Mouse (Mus musculus): ENCODE measurements at regions not wholly inside any gene's neighbourhood (a gene's known extent, or its start where the extent isn't known, plus 50 kb on each side); places are given as distances from the start of the nearest gene placed in this dataset.

DNA sequence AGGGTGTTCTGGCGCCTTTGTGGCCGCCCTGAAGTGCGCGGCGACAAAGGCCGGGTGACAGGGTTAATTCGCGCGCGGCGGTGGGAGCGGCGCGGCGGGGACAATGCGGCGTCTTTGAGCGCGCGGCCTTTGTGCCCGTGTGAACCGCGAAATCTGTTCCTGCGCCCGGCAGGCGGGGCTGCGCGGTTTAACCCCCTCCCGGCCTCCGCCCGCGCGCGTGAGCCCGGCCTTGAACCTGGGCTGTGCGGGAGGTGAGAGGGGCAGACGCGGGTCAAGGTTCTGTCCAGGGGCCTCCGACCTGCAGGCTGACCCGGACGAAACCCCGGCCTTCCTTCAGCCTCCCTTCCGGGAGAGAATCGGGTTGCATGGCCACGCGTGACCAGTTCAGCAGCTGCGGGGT is 129.2 kb upstream of the Lhx5 start:
- in situ Hi-C loops (cut with MboI; ENCODE audit: low pct_unique_long_range_greater_than_20kb in 1 of 2, low sequenced_read_pairs in 2 of 2, unreplicated experiment in 1 of 2): no loop called here

DNA sequence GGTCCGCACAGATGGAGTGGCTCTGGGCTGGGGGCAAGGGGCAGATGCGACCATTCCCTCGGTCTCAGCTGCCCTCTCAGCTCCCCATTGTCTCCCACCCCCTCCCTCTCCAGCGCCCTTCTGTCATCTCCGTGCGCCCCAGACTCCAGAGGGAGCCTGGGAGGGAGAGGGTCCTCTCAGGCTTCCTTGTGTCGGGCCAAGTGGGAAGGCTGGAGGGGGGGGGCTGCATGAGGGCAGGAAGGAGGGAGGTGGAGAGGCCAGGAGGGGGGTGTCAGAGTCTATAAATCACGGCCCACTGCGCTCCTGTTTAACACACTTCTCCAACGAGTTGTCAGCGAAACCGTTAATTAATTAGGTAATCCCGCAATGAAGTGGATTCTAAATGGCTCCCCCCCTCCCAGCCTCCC is 127.2 kb upstream of the Lhx5 start:
- in situ Hi-C loops (cut with MboI; ENCODE audit: low pct_unique_long_range_greater_than_20kb in 1 of 2, low sequenced_read_pairs in 2 of 2, unreplicated experiment in 1 of 2): no loop called here

DNA sequence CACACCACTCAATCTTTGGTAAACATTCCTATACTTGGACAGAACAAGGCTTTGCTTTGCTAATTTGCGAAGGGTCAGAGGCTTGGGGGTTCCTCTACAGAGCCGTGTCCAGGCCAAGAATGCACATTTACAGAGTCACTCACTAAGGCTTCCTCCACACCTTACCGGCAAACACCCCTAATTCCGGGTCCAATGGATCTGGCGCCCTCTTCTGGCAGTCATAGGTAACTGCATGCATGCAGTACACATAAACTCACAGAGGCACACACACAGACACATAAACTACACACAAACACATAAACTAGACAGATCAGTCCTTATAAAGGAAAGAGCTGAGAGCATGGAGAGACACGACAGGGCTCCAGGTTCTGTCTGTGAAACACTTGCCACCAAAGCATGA is 119.2 kb upstream of the Lhx5 start:
- in situ Hi-C loops (cut with MboI; ENCODE audit: low pct_unique_long_range_greater_than_20kb in 1 of 2, low sequenced_read_pairs in 2 of 2, unreplicated experiment in 1 of 2): no loop called here

DNA sequence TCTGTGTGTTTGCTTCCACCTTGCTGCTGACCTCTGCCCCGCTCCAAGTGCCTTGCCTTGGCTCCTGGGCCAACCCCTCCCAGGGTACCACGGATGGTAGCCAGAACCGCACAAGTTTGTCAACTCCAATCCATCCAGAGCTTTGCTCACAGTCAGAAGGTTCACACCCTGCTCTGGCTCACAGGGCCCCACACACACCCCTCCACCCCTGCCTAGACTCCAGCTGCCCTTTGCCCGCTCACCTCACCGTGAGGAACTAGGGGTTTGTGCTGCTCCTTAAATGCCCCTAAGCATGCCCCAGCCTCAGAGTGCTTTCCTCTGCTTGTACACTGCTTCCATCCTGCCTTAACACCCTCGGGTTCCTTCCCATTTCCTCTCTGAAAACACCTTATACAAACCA is 117.5 kb upstream of the Lhx5 start:
- in situ Hi-C loops (cut with MboI; ENCODE audit: low pct_unique_long_range_greater_than_20kb in 1 of 2, low sequenced_read_pairs in 2 of 2, unreplicated experiment in 1 of 2): no loop called here

DNA sequence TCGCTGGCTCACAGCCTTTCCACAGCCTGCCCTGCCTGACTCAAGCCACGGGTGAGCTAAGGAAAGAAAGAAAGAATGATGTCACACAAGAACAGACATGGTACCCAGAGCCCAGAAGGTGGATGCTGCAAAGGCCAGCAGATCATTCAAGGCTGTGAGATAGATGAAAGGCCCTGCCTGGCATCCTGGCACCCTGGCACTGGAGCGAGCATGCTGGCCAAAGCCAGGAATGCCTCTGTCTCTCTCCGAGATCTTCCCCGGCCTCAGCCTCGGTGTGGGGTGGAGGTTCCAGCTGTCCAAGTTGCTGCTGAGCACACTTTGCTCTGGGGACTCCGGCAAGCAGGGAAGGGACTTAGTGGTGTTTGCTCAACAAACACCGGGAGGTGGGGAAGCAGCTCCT is 116.4 kb upstream of the Lhx5 start:
- in situ Hi-C loops (cut with MboI; ENCODE audit: low pct_unique_long_range_greater_than_20kb in 1 of 2, low sequenced_read_pairs in 2 of 2, unreplicated experiment in 1 of 2): no loop called here

DNA sequence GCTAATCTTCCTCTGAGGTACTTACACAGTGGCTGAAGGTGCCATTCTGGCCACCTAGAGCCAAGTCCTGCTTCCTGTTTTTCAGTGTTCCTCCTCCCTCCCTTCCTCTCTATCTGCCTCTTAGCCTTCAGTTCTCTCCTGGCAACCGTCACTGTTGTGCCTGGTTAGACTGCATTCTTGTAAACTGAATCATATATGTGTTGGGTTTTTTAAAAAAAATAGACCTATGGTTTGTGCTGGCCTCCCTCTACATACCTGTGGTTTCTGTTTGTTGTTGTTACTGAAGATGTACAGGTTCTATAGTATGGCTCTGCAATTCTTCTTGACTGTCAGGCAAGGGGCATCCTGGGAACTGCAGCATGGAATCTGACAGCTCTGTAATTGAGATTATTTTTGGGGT is 112.5 kb upstream of the Lhx5 start:
- in situ Hi-C loops (cut with MboI; ENCODE audit: low pct_unique_long_range_greater_than_20kb in 1 of 2, low sequenced_read_pairs in 2 of 2, unreplicated experiment in 1 of 2): no loop called here

DNA sequence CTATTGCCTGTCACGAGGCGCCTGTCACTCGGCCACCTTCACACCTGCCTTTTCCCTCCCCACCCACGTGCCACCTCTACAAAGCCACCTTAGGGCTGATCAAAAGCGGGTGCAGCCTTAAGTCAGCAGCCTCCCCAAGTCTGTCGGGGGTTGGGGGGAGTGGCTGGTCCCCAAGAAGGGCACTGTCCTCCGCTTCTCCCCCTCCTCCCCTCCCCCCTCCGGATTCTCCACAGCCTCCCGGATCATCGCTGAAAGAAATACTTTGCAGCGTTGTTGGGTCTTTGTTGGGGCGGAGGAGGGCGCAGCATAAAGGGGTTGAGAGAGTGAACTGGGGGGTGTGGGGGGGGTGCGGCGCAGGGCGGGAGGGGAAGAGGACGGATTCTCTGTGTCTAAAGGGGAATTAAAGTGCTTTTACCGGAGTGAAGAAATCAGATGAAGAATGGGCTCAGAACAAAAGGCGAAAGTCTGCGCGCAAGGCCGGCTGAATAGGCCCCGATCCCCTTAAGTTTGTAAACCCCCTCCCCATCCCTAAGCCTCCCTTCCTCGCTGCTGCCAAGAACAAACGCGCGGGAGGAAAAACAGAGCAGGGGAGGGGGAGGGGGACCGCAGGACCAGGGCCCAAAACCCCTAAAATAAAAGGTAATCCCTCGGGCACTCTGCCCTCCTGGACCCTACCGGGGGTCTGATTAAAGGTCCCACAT is 109.3 kb upstream of the Lhx5 start:
- in situ Hi-C loops (cut with MboI; ENCODE audit: low pct_unique_long_range_greater_than_20kb in 1 of 2, low sequenced_read_pairs in 2 of 2, unreplicated experiment in 1 of 2): no loop called here

DNA sequence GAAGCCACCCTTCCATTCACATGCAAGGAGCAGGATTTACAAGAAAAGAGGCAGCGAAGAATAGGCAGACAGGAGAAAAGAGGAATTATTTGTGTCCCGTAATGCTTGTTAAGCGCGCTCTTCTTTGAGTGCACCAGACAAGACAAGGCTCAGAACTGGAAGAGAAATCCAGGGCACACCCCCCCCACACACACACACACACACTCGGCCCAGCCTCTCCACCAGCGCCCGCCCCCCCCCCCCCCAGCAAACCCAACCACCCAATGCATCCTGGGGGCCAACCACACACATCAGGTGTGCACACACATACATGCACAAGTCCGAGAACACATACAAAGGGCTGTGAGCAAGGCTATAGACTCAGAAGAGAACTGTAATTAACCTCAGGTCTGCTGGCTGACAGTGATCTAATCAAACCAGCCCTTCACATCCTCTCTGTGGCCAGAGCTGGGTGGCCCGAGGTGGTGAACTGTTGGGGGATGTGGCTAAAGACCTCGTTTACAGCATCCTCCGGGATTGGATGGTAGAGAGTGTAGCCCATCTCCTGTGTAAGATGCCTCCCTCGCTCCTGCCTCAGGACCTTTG is 108.7 kb upstream of the Lhx5 start:
- in situ Hi-C loops (cut with MboI; ENCODE audit: low pct_unique_long_range_greater_than_20kb in 1 of 2, low sequenced_read_pairs in 2 of 2, unreplicated experiment in 1 of 2): no loop called here

DNA sequence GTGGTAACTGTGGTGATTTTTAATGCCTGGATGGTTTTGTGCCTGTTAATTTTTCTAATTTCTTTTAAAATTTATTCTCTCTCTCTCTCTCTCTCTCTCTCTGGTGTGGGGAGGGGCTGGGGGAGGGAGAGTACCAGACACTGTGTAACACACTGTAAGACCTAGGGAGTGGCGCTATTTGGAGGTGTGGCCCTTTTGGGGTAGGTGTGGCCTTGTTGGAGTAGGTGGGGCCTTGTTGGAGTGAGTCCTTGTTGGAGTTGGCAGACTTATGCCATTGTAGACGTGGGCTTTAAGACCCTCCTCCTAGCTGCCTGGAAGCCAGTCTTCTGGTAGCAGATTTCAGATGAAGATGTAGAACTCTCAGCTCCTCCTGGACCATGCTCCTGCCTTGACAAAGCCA is 107.4 kb upstream of the Lhx5 start:
- in situ Hi-C loops (cut with MboI; ENCODE audit: low pct_unique_long_range_greater_than_20kb in 1 of 2, low sequenced_read_pairs in 2 of 2, unreplicated experiment in 1 of 2): no loop called here

DNA sequence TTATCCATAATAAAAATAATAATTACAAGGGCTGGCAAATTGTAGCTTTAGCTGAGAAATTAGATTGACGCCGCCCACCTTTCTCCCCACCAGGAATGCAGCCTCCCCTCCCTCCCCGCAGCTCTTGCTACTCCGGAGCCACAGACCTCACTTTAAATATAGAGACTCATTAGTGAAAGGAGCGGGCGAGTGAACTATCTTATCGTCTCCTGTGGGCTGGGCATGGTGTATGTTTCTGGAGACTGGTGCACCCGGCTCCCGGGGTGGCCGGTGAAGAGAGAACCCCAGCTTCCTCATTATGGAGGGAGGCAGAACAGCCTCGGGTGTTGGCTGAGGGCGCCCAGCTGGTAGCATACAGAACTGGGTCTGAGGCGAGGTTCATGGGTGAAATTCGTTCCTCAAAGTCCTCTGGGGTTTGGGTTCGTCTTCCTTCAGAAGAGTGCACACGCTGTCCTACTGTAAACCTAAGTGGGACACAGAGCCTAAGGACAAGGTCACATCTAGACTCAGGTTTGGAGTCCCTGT is 106.1 kb upstream of the Lhx5 start:
- in situ Hi-C loops (cut with MboI; ENCODE audit: low pct_unique_long_range_greater_than_20kb in 1 of 2, low sequenced_read_pairs in 2 of 2, unreplicated experiment in 1 of 2): no loop called here

DNA sequence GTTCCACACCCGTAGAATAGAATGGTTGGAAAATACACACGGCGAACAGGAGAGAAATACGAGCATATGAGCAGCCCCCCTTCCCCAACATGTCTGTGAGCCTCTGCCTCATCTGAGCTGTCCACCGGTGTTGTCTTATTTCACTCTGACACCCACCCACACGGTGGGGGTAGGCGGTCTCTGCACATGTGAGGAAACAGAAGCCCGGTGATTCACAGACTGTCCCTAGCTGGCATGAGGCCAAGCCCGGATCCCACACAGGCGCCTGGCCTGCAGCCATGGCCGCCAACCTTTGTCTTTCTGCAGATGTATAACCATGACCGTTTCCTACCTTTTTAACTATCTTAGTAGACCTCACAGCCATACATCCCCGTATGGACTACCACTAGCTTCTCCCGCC is 99.5 kb upstream of the Lhx5 start:
- in situ Hi-C loops (cut with MboI; ENCODE audit: low pct_unique_long_range_greater_than_20kb in 1 of 2, low sequenced_read_pairs in 2 of 2, unreplicated experiment in 1 of 2): no loop called here

DNA sequence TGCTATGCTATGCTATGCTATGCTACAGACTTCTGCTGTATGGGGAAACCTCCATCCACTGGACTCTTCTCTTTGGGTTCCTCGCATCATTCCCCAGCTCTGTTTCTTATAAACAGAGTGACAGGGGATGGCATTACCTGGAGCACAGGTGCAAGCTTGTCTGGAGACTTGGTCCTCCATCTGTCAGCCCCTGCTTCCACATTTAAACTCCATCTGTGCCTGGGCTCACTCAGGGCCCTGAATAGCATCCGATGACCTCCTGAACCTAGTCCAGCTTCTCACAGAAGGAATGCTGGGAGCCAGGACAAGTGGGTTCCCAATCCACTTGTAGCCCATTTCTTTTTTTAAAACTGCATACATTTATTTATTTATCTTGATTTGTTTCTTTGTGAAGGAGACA is 92.3 kb upstream of the Lhx5 start:
- in situ Hi-C loops (cut with MboI; ENCODE audit: low pct_unique_long_range_greater_than_20kb in 1 of 2, low sequenced_read_pairs in 2 of 2, unreplicated experiment in 1 of 2): no loop called here

DNA sequence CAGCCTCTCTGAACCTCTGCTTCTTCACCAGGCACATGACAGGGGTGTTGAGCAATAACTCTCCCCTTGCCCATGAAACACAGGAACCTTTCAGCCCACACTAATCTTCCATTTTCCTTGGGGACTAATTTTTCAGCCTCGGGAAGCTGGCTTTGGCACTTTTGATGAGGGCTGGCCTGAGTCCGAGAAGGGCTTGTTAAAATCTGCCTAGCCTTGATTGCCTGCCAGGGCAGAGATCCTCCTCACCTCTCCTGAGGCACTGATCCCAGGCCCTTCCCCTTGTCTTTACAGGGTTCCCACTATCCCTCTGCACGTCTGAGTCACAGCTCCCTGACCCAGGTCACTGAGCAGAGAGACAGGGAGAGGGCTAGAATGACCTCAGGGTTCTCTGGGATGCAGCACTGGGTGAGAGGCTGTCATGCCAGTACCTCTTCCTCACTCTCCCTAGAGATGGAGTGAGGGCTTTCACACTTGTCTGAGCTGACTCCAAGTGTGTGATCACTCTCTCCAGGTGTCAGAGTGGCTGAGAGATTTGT is 90.7 kb upstream of the Lhx5 start:
- in situ Hi-C loops (cut with MboI; ENCODE audit: low pct_unique_long_range_greater_than_20kb in 1 of 2, low sequenced_read_pairs in 2 of 2, unreplicated experiment in 1 of 2): loop anchor here in 1 of 2 experiments (5.0 kb wide), 1 partner anchor 42 kb away; no protein-coding TSS in a partner anchor

DNA sequence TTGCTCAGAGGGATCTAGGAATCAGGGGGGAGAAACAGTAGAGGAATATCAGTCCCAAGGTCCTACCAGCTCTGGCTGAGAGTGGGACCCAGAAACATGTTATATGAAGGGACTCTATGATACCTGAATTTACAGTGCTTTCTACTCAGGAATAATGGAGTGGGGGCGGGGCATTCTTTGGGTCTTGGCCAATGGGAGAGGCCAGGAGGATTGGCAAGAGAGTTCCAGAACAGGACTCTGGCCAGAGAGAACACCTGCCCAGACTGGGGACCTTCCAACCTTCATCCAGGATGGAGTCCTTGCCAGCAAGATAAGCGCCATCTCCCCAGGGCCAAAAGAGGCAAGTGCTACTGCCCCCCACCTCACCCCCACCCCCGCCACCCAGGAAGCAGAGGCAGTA is 81.0 kb upstream of the Lhx5 start:
- in situ Hi-C loops (cut with MboI; ENCODE audit: low pct_unique_long_range_greater_than_20kb in 1 of 2, low sequenced_read_pairs in 2 of 2, unreplicated experiment in 1 of 2): no loop called here

DNA sequence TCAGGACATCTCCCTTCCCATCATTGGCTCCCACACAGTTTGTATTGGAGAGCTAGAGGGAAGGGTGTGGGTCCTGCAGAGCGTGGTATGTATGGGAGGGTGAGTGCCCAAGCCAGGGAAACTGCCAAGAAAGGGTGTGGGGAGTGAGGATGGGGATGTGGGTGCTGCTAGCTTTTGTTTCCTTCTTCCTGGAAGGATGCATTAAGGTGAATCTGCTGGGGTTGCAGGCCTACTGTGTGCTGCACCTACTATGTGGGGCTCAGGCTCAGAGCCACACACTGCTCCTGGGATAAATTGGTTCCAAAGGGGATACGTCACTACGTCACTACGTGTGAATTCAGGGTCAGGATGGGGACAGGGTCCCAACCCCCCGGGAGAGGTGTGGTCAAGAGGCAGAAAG is 79.7 kb upstream of the Lhx5 start:
- in situ Hi-C loops (cut with MboI; ENCODE audit: low pct_unique_long_range_greater_than_20kb in 1 of 2, low sequenced_read_pairs in 2 of 2, unreplicated experiment in 1 of 2): no loop called here

DNA sequence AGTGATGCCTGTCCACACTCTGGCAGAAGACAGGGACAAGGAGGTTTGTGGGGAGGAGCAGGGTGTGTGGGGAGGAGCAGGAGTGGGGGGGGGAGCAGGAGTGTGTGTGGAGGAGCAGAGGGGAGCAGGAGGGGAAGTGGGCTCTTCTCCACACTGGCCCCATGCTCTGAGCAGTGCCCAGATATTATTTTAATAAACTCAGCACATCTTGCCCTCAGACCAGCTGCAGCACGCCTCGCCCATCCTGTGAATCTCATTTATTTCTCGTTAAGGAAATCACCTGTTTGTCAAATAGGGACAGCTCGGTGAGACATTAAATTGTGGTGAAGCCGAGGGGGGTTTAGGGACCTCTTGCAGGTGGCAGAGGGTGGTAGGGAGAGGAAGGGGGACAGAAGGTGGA is 77.8 kb upstream of the Lhx5 start:
- in situ Hi-C loops (cut with MboI; ENCODE audit: low pct_unique_long_range_greater_than_20kb in 1 of 2, low sequenced_read_pairs in 2 of 2, unreplicated experiment in 1 of 2): no loop called here

DNA sequence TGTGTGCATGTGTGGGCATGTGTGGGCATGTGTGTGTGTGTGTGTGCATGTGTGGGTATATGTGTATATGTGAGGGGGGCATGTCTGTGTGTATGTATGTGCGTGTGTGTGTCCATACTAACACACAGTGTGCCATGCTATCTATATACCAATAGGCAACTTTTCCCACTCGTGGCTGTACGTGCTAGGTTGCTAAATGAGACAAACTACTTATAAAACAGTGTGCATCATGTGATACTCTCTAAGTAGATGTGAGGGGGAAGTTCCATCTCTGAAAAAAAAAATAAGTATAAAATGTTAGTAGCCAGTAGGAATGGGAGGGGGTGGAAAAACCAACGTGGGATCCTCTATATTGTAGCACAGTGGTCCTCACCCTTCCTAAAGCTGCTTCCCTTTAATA is 74.5 kb upstream of the Lhx5 start:
- in situ Hi-C loops (cut with MboI; ENCODE audit: low pct_unique_long_range_greater_than_20kb in 1 of 2, low sequenced_read_pairs in 2 of 2, unreplicated experiment in 1 of 2): no loop called here

DNA sequence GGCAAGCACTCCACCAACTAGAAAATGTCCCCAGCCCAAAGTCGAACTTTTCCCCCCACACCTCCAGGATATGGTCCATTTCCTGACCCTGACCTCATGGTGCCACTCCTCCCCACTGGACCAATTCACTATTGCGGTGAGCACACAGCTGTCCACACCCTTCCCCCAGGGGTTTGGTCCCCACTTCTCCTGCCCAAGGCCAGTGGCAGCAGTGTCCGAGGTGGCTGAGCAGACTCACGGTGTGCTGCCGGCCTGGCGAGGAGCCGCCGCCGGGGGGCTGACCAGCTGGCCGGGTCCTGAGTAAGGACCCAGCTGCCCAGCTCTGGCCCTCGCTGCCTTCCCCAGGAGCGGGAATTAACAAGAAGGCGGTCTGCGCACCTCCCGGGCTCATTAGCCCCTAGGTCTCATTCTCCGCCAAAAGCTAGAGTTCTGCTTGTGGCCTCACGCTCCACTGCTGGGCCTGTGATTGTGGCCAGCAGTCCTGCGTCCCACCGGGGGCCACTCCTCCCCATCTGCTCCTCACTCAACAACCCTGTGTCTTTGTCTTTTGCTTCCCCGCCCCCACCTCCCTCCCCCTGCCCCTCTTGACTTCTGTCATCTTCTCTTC is 73.3 kb upstream of the Lhx5 start:
- in situ Hi-C loops (cut with MboI; ENCODE audit: low pct_unique_long_range_greater_than_20kb in 1 of 2, low sequenced_read_pairs in 2 of 2, unreplicated experiment in 1 of 2): no loop called here

DNA sequence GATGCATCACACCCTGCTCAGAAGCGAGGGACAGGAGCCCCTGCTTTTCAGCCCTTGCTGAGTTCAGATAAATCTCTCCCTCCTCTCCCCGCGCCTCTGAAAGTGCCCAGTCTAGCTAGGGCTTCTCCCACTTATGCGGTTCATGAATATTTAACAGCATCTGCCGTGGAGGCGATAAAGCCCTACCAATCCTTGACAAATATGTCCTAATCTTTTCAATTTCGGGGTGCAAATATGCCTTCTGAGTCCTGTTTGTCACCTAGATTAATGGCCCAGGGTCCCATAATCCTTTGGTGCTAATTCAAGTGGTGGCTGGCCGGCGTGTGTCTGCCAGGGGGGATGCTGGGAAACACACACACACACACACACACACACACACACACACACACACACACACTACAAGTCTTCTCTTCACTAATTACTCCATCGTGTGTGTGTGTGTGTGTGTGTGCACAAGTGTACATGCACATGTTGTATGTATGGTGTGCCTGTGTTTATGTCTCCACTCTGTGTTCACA is 65.5 kb upstream of the Lhx5 start:
- in situ Hi-C loops (cut with MboI; ENCODE audit: low pct_unique_long_range_greater_than_20kb in 1 of 2, low sequenced_read_pairs in 2 of 2, unreplicated experiment in 1 of 2): no loop called here

DNA sequence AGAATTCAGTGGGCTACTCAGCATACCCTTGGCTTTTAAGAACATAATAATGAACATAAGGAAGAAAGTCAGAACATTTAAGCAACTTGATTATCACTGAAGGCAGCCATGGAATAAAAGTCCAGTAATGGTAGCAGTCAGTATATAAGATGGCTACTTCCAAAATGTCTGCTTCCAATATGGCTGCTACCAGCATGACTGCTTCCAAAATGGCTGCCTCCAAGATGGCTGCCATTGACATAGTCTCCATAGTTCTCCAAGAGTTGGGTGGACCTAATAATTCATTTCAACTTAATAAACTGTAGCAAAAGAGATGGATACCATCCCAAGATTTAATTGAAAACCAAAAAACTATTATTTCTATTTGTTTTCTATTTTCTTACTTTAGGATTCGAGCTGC is 62.7 kb upstream of the Lhx5 start:
- in situ Hi-C loops (cut with MboI; ENCODE audit: low pct_unique_long_range_greater_than_20kb in 1 of 2, low sequenced_read_pairs in 2 of 2, unreplicated experiment in 1 of 2): no loop called here

Measured in mouse embryonic stem cell (cell line).